8 mouse cellular contexts compared by ENCODE assay signal in genomic region chr1:187448173-187448572, GRCm38 (mm10).
DNase-seq lines count a peak whose midpoint lies in the region; ATAC-seq and TF ChIP-seq lines count a peak whose summit lies in the region.

No protein-coding gene starts in this region.

- H3K27me3 ChIP-seq in forebrain, postnatal 0 days (ENCODE audit: insufficient read depth, low read length): no peaks in the 10 kb centered on the region

- H3K9ac ChIP-seq in forebrain, postnatal 0 days: no peak overlapping the region

- ATAC-seq in forebrain, postnatal 0 days: no peak

- no peaks in the 10 kb centered on the region for H3K9me3 ChIP-seq in forebrain, postnatal 0 days (ENCODE audit: low read length)

- no peak overlapping the region for H3K4me3 ChIP-seq in forebrain, postnatal 0 days (ENCODE audit: low read depth, low read length)

- H3K4me1 ChIP-seq in forebrain, postnatal 0 days (ENCODE audit: insufficient read depth): no peaks in the 10 kb centered on the region

- H3K36me3 ChIP-seq in forebrain, postnatal 0 days (ENCODE audit: insufficient read depth): no peaks in the 10 kb centered on the region

- 18% methylated on average over 6 of the region's 6 CpGs for WGBS in forebrain, postnatal 0 days

- H3K27ac ChIP-seq in forebrain, postnatal 0 days (ENCODE audit: low read depth, low read length): no peak overlapping the region

- H3K4me2 ChIP-seq in forebrain, postnatal 0 days (ENCODE audit: low read depth): no peak overlapping the region

- peak; percentile 70 for TF ChIP-seq CTCF in forebrain, postnatal 0 days (IDR thresholded peaks at IDR 0.05; ENCODE audit: low read depth)

- peak; percentile 40 for DNase-seq in Muller cell, postnatal 12 days (ENCODE audit: inconsistent ontology term)
- peak; percentile 22 for DNase-seq in c-Kit-positive CD71-negative TER-119-negative erythroid progenitor cells, embryonic 14.5 days (ENCODE audit: low read depth)
- DNase-seq in forebrain, postnatal 0 days: peak; percentile 61
- peak; percentile 11 for DNase-seq in heart, postnatal 25 days (ENCODE audit: low spot score)
- peak; percentile 19 for DNase-seq in layer of hippocampus, adult 9-11 months
- DNase-seq in lung, postnatal 10 days: peak; percentile 85
- peak; percentile 57 to 76 for DNase-seq in right cerebral cortex, postnatal 10 days (ENCODE audit: low spot score in 2 of 2)
- DNase-seq in c-Kit-positive CD71-positive TER-119-positive erythroid progenitor cells, embryonic 14.5 days (ENCODE audit: low spot score): no peak

- intact Hi-C loops in heart, postnatal 25 days (cut with DNase I): loop anchor here (2.0 to 5.0 kb wide), 2 partner anchors 527 to 1359 kb away; no protein-coding TSS in a partner anchor
